Mouse (Mus musculus) C2C12 (cell line): ENCODE measurements around the gene Mpv17l. TPM values are rescaled to one million over a fixed set of nuclear protein-coding genes. Genes with fewer than 3 reads are reported as not detected.

Experiments used
- H3K27me3 ChIP-seq: one replicate; pipeline ENCODE4 v1.6.1; 2011; ENCODE audit not compliant: control insufficient read depth, insufficient read depth, insufficient read length
- H3K36me3 ChIP-seq: one replicate; pipeline ENCODE4 v1.6.1; 2011; ENCODE audit not compliant: control insufficient read depth, insufficient read depth
- H3K4me3 ChIP-seq: one replicate; pipeline ENCODE4 v1.5.1; 2011; ENCODE audit warnings: mild to moderate bottlenecking, control low read depth; ENCODE audit not compliant: poor library complexity, insufficient read depth, severe bottlenecking
- H3K79me2 ChIP-seq: one replicate; pipeline ENCODE4 v1.6.1; 2011; ENCODE audit not compliant: control insufficient read depth, insufficient read depth
- H3K79me3 ChIP-seq: one replicate; pipeline ENCODE4 v1.6.1; 2011; ENCODE audit warnings: low read depth, control low read depth
- H3ac ChIP-seq: one replicate; pipeline ENCODE3; 2011; ENCODE audit warnings: low read depth; ENCODE audit not compliant: control insufficient read depth, insufficient read length
- CEBPB ChIP-seq: IDR thresholded peaks from one replicate; pipeline ENCODE4 v1.6.1; 2011; ENCODE audit warnings: low read depth, mild to moderate bottlenecking, control low read depth, moderate library complexity
- CTCF ChIP-seq: IDR thresholded peaks from one replicate; pipeline ENCODE4 v1.5.1; 2011; ENCODE audit not compliant: control insufficient read depth, insufficient read depth, insufficient read length
- FOSL1 ChIP-seq: IDR thresholded peaks from one replicate; pipeline ENCODE4 v1.8.0; 2011; ENCODE audit warnings: mild to moderate bottlenecking, low read length; ENCODE audit not compliant: poor library complexity, insufficient read depth, severe bottlenecking
- MAX ChIP-seq: IDR thresholded peaks from one replicate; pipeline ENCODE4 v1.6.1; 2011; ENCODE audit warnings: mild to moderate bottlenecking, control low read depth
- MYOD1 ChIP-seq: IDR thresholded peaks from one replicate; pipeline ENCODE4 v1.6.1; 2011; ENCODE audit warnings: low read depth; ENCODE audit not compliant: control insufficient read depth, insufficient read length
- MYOG ChIP-seq: IDR thresholded peaks from one replicate; pipeline ENCODE4 v1.6.1; 2011; ENCODE audit not compliant: control insufficient read depth, insufficient read length; ENCODE audit errors: extremely low read depth
- USF1 ChIP-seq: IDR thresholded peaks from one replicate; pipeline ENCODE4 v1.6.1; 2011; ENCODE audit warnings: low read depth, mild to moderate bottlenecking, control low read depth, moderate library complexity
- polyA plus RNA-seq: library from polyadenylated mRNA; unstranded; fragments of >200 nt; fragmentation: generic; extraction: Trizol; gene quantifications from one replicate; pipeline ENCODE4 v1.2.1, GENCODE M21; 2012; ENCODE audit warnings: missing spikeins

The Mpv17l gene
- polyA plus RNA-seq, 1 experiment, result 0.51 TPM

GRCm38 (mm10) chr16:13867910-13868514 is 34.9 kb upstream of the Mpv17l start:
- no peak for TF ChIP-seq USF1
- no peak for TF ChIP-seq FOSL1
- TF ChIP-seq MYOD1, result no peak
- TF ChIP-seq CTCF, result no peak
- no peak for TF ChIP-seq CEBPB
- TF ChIP-seq MYOG, result no peak
- no peak for TF ChIP-seq MAX
- Histone ChIP-seq H3K4me3 (no peak overlapping the region), H3K79me2 (no peaks in the 10 kb centered on the region), H3ac (no peak overlapping the region), H3K27me3 (no peaks in the 10 kb centered on the region), H3K79me3 (no peaks in the 10 kb centered on the region), H3K36me3 (peaks cover 30% of the 10 kb centered on the region)

- H3K79me2 ChIP-seq, result no peaks in the 10 kb centered on the region
- peaks cover 29% of the 10 kb centered on the region for H3K36me3 ChIP-seq
- no peak overlapping the region for H3K4me3 ChIP-seq
- no peaks in the 10 kb centered on the region for H3K27me3 ChIP-seq
- no peaks in the 10 kb centered on the region for H3K79me3 ChIP-seq
- no peak overlapping the region for H3ac ChIP-seq
- TF ChIP-seq MYOG (no peak), USF1 (no peak), CEBPB (no peak), CTCF (no peak), FOSL1 (no peak), MYOD1 (no peak), MAX (no peak)
Observed at GRCm38 (mm10) chr16:13875483-13875882, 27.5 kb upstream of the Mpv17l start.

GRCm38 (mm10) chr16:13883094-13883774 is 19.7 kb upstream of the Mpv17l start:
- Histone ChIP-seq H3K4me3 (no peak overlapping the region), H3K27me3 (no peaks in the 10 kb centered on the region), H3ac (no peak overlapping the region), H3K79me3 (peaks cover 11% of the 10 kb centered on the region), H3K79me2 (peaks cover 26% of the 10 kb centered on the region), H3K36me3 (peaks cover 34% of the 10 kb centered on the region)
- TF ChIP-seq CTCF, result no peak
- TF ChIP-seq MAX, result no peak
- no peak for TF ChIP-seq MYOD1
- TF ChIP-seq MYOG, result no peak
- TF ChIP-seq USF1, result no peak
- TF ChIP-seq CEBPB, result no peak

- H3ac ChIP-seq, result no peak overlapping the region
- TF ChIP-seq MAX, result no peak
- TF ChIP-seq MYOG, result no peak
- no peak for TF ChIP-seq CEBPB
- TF ChIP-seq FOSL1, result no peak
- TF ChIP-seq MYOD1, result no peak
- TF ChIP-seq CTCF, result no peak
- TF ChIP-seq USF1, result no peak
- H3K4me3 ChIP-seq, result no peak overlapping the region
- H3K27me3 ChIP-seq, result no peaks in the 10 kb centered on the region
- peaks cover 74% of the 10 kb centered on the region for H3K79me3 ChIP-seq
- peaks cover 87% of the 10 kb centered on the region for H3K79me2 ChIP-seq
- peaks cover 17% of the 10 kb centered on the region for H3K36me3 ChIP-seq
Observed at GRCm38 (mm10) chr16:13890449-13890848, 12.5 kb upstream of the Mpv17l start.

- Histone ChIP-seq H3K36me3 (peaks cover 12% of the 10 kb centered on the region), H3K79me2 (peaks cover 100% of the 10 kb centered on the region), H3K27me3 (no peaks in the 10 kb centered on the region), H3ac (no peak overlapping the region), H3K79me3 (peaks cover 84% of the 10 kb centered on the region), H3K4me3 (no peak overlapping the region)
- TF ChIP-seq FOSL1 (no peak), MYOD1 (no peak), MYOG (no peak), CTCF (no peak)
Observed at GRCm38 (mm10) chr16:13892850-13893249, 10.1 kb upstream of the Mpv17l start.

GRCm38 (mm10) chr16:13894097-13894496 is 8.9 kb upstream of the Mpv17l start:
- Histone ChIP-seq H3K27me3 (no peaks in the 10 kb centered on the region), H3ac (no peak overlapping the region), H3K36me3 (peaks cover 18% of the 10 kb centered on the region), H3K79me2 (peaks cover 100% of the 10 kb centered on the region), H3K4me3 (no peak overlapping the region), H3K79me3 (peaks cover 86% of the 10 kb centered on the region)
- TF ChIP-seq MYOG, result no peak
- TF ChIP-seq FOSL1, result no peak
- TF ChIP-seq CEBPB, result no peak
- no peak for TF ChIP-seq MYOD1
- TF ChIP-seq CTCF, result no peak
- no peak for TF ChIP-seq USF1
- no peak for TF ChIP-seq MAX
